Mouse (Mus musculus) liver, embryonic 14.5 days (tissue): Measurements from ENCODE around the gene Inha.

ENCODE experiments used
- CTCF ChIP-seq: IDR thresholded peaks from 2 replicates; pipeline ENCODE4 v1.5.1; 2016; ENCODE audit warnings: antibody characterized with exemption, low read depth, control low read depth
- EP300 ChIP-seq: IDR thresholded peaks from 2 replicates; pipeline ENCODE4 v1.6.1; 2016; ENCODE audit warnings: antibody characterized with exemption, low read depth

GRCm38 (mm10) chr1:75516703-75517380 is 10.0 kb downstream of the Inha start:
- no peak for TF ChIP-seq CTCF
- no peak for TF ChIP-seq EP300
